Mouse (Mus musculus): ENCODE data around the gene Gm49486. TPM values are rescaled to one million over a fixed set of nuclear protein-coding genes. Genes with fewer than 3 reads are reported as not detected.
A peak's percentile ranks its signal among the peaks of the same experiment; 100 is the strongest.

Gene Gm49486
- total RNA-seq, 2 experiments from 2014 or later = 0.45 to 0.54 TPM

GRCm38 (mm10) chr15:79271124-79271746 lies 42.0 kb downstream of the Gm49486 start:
- DNase-seq = peak; percentile 56

GRCm38 (mm10) chr15:79273020-79273419 lies 43.8 kb downstream of the Gm49486 start:
- no peak for DNase-seq

GRCm38 (mm10) chr15:79277728-79278127 lies 48.5 kb downstream of the Gm49486 start:
- DNase-seq = no peak

GRCm38 (mm10) chr15:79280209-79280608 lies 51.0 kb downstream of the Gm49486 start:
- DNase-seq = no peak

GRCm38 (mm10) chr15:79280850-79281249 lies 51.7 kb downstream of the Gm49486 start:
- DNase-seq = no peak

GRCm38 (mm10) chr15:79281389-79281788 lies 52.2 kb downstream of the Gm49486 start:
- no peak for DNase-seq

GRCm38 (mm10) chr15:79282434-79282833 lies 53.2 kb downstream of the Gm49486 start:
- no peak for DNase-seq

GRCm38 (mm10) chr15:79283371-79283770 lies 54.2 kb downstream of the Gm49486 start:
- DNase-seq = no peak

- DNase-seq = no peak
Measured at GRCm38 (mm10) chr15:79285399-79285798, 56.2 kb downstream of the Gm49486 start, which contains the start of gene Baiap2l2. TSS of gene Baiap2l2 (minus strand) at chr15:79285537.

- no peak for DNase-seq
Measured at GRCm38 (mm10) chr15:79286141-79286540, 57.0 kb downstream of the Gm49486 start.

GRCm38 (mm10) chr15:79287091-79287490 lies 57.9 kb downstream of the Gm49486 start:
- DNase-seq = no peak

GRCm38 (mm10) chr15:79288387-79288786 lies 59.2 kb downstream of the Gm49486 start:
- no peak for DNase-seq

GRCm38 (mm10) chr15:79289441-79289840 lies 60.2 kb downstream of the Gm49486 start:
- DNase-seq = no peak

GRCm38 (mm10) chr15:79290340-79290739 lies 61.1 kb downstream of the Gm49486 start:
- no peak for DNase-seq

GRCm38 (mm10) chr15:79292779-79293178 lies 63.6 kb downstream of the Gm49486 start:
- no peak for DNase-seq

GRCm38 (mm10) chr15:79298553-79298952 lies 69.4 kb downstream of the Gm49486 start:
- DNase-seq = no peak

- no peak for DNase-seq
Measured at GRCm38 (mm10) chr15:79299563-79300155, 70.5 kb downstream of the Gm49486 start.

GRCm38 (mm10) chr15:79303725-79304124 lies 74.5 kb downstream of the Gm49486 start:
- DNase-seq = no peak

GRCm38 (mm10) chr15:79304832-79305231 lies 75.6 kb downstream of the Gm49486 start:
- no peak for DNase-seq

- DNase-seq = no peak
Measured at GRCm38 (mm10) chr15:79306043-79306637, 76.9 kb downstream of the Gm49486 start.

Measured in gastrocnemius, postnatal 10 days (tissue).